Mouse (Mus musculus): ENCODE measurements at regions not wholly inside any gene's neighbourhood (a gene's known extent, or its start where the extent isn't known, plus 50 kb on each side); places are given as distances from the start of the nearest gene placed in this dataset.

- TF ChIP-seq CTCF (IDR thresholded peaks at IDR 0.05) = no peak
- TF ChIP-seq EP300 (IDR thresholded peaks at IDR 0.05; ENCODE audit: insufficient read depth, low read depth, low read length) = no peak
- no peak for TF ChIP-seq POLR2A (IDR thresholded peaks at IDR 0.05; ENCODE audit: insufficient read depth, low read depth, low read length)
Measured at GRCm38 (mm10) chr7:111352176-111352575, 269.3 kb upstream of the Eif4g2 start.
